Mouse (Mus musculus): ENCODE measurements around the gene Creg1. TPM values are rescaled to one million over a fixed set of nuclear protein-coding genes. Genes with fewer than 3 reads are reported as not detected.

Creg1 gene
- polyA plus RNA-seq, 1 experiment from 2014 or later, result 32.6 TPM

Other genes starting within 250 kb of the Creg1 start
- 150 and 155 TPM in 2 replicates for gene Mpzl1, start 129.2 kb upstream of the Creg1 start, polyA plus RNA-seq (2015; fragmentation: Nextera tagmentation; extraction: Ambion mirVana)
- gene Rcsd1, start 54.0 kb upstream of the Creg1 start, polyA plus RNA-seq (2015; fragmentation: Nextera tagmentation; extraction: Ambion mirVana), result 7.8 and 7.9 TPM in 2 replicates
- gene Cd247, start 24.9 kb downstream of the Creg1 start, polyA plus RNA-seq (2015; fragmentation: Nextera tagmentation; extraction: Ambion mirVana), result 1.2 and 1.3 TPM in 2 replicates
- 26.5 and 28.3 TPM in 2 replicates for gene Pou2f1, start 238.9 kb downstream of the Creg1 start, polyA plus RNA-seq (2015; fragmentation: Nextera tagmentation; extraction: Ambion mirVana)